ENCODE assay signal across 8 mouse cellular contexts in the genomic region with DNA sequence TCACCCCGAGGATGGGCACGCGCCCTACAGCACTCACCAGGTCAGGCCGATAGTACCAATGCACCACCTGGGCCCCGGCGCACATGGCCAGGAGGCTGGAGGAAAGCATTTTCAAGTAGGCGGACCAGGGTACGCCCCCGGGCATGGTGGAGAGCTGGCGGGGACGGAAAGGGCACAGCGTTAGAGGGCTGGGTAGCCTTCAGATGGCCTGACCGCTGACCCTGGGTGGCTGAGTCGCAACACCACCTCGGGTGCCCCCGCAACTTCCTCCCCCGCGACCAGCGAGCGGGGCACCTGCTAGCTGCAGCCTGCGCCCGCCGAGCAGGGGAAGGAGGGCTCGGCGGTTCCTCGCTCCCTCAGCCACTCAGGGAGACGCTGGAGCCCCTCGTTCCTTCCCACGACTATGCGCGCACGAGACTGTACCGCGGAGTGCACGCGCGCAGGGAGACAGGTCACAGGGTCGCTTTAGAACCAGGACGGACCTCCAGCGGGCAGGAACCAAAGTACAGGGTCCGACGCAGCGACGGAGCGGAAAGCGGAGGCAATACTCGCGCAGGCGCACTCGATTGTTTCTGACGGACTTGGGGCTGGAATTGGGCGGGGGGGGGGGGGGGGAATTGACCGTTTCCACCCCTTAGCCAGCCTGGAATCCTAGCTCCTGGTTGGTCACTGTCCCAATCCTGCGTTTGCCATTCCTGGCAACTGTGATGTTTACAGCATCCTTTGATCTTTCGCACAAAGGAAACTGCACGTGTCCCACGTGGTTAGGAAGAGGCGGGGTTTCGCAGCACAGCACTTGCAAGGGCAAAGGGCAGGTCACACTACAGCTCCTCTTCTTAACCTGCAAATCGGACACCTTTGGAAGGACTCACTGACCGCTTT. TPM values are rescaled to one million over a fixed set of nuclear protein-coding genes. Genes with fewer than 3 reads are reported as not detected.
A peak's percentile ranks its signal among the peaks of the same experiment; 100 is the strongest.
DNase-seq lines count a peak whose midpoint lies in the region; ATAC-seq and TF ChIP-seq lines count a peak whose summit lies in the region.

A gene (minus strand): TSS at position 558 of the 882 bp plus-strand sequence.

- H3K27ac ChIP-seq in cortical plate, adult 2 months (ENCODE audit: insufficient read depth, low read length) = peak within 1 kb of the TSS; percentile 80

- peak within 1 kb of the TSS; percentile 50 for H3K4me3 ChIP-seq in cortical plate, adult 2 months (ENCODE audit: insufficient read depth, low read length)
- peak within 1 kb of the TSS; percentile 93 for H3K4me3 ChIP-seq in megakaryocyte, embryonic 14.5 days (replicated peaks)

- no peaks in the 10 kb centered on the region for H3K9me3 ChIP-seq in megakaryocyte, embryonic 14.5 days

- H3K4me1 ChIP-seq in cortical plate, adult 2 months (ENCODE audit: control insufficient read depth, insufficient read depth, low read length) = no peaks in the 10 kb centered on the region; the same call in 1 of the 2 replicates
- H3K4me1 ChIP-seq in megakaryocyte, embryonic 14.5 days = peaks cover 10% of the 10 kb centered on the region

- no peak for TF ChIP-seq CTCF in cortical plate, adult 2 months (IDR thresholded peaks at IDR 0.05; ENCODE audit: extremely low read depth, insufficient read depth, low read length)

- ATAC-seq in activated CD4-positive, CD25-positive, alpha-beta regulatory T cell, adult 4 months = peak; percentile 81

- peaks cover 3% of the 10 kb centered on the region for H3K36me3 ChIP-seq in megakaryocyte, embryonic 14.5 days (replicated peaks; ENCODE audit: low read length)

- H3K27me3 ChIP-seq in megakaryocyte, embryonic 14.5 days (replicated peaks) = no peaks in the 10 kb centered on the region

- peak; percentile 58 to 82 for DNase-seq in gastrocnemius, adult 8-10 months (ENCODE audit: low spot score in 2 of 2)
- peak; percentile 81 for DNase-seq in hindlimb bud, embryonic 11.5 days (ENCODE audit: extremely low spot score, low read depth, low spot score)
- DNase-seq in left cerebral cortex, adult 8-10 months (ENCODE audit: low spot score in 2 of 2) = peak; percentile 72 to 77
- peak; percentile 93 to 94 for DNase-seq in right cerebral cortex, postnatal 10 days (ENCODE audit: low spot score in 2 of 2)
- peak; percentile 83 for DNase-seq in urinary bladder, postnatal 25 days (ENCODE audit: low spot score)

- TF ChIP-seq POLR2A in cortical plate, adult 2 months (IDR thresholded peaks at IDR 0.05; ENCODE audit: extremely low read depth, insufficient read depth, low read length) = peak; percentile 30; the same call in 1 of the 2 replicates

RNA-seq across cellular contexts. Expression of the gene that starts here (rescaled TPM):
- 10 to 100 TPM; 26.8 to 32.9 TPM for polyA plus RNA-seq in activated CD4-positive, CD25-positive, alpha-beta regulatory T cell, adult 4 months (2017; shearing (Covaris generic))
- polyA plus RNA-seq in cortical plate, adult 2 months (2012; rRNA removed) = 32.5 and 33.3 TPM in 2 replicates
- total RNA-seq in gastrocnemius, adult 8-10 months (2022) = 10 to 100 TPM; 24.7 to 33.5 (median 30.4) TPM
- total RNA-seq in left cerebral cortex, adult 8-10 months (2022) = 10 to 100 TPM; 18.0 to 22.9 (median 20.7) TPM
- 39.6 and 51.9 TPM in 2 replicates for polyA plus RNA-seq in megakaryocyte, embryonic 14.5 days (2012; ENCODE audit: insufficient read depth, low replicate concordance)

Comparison
In these comparisons a context has a peak if more than half of its experiments do, and no peak if none do; other contexts are left out.
1. Peak in every context shown above with its lines: DNase-seq, ATAC-seq, H3K4me3 ChIP-seq and H3K27ac ChIP-seq.